Mouse (Mus musculus): Measurements from ENCODE around the gene Hoxa5.

GRCm38 (mm10) chr6:52212556-52213118 lies 8.2 kb upstream of the Hoxa5 start:
- TF ChIP-seq MAX (IDR thresholded peaks at IDR 0.05; ENCODE audit: low read depth), result no peak
- peak; percentile 68 for TF ChIP-seq POLR2A (IDR thresholded peaks at IDR 0.05; ENCODE audit: insufficient read length, low read depth)
- no peak for TF ChIP-seq TCF12 (IDR thresholded peaks at IDR 0.05; ENCODE audit: insufficient read depth, poor library complexity, severe bottlenecking)
- no peak for TF ChIP-seq CEBPB (IDR thresholded peaks at IDR 0.05; ENCODE audit: insufficient read depth, poor library complexity, severe bottlenecking)
- no peak for TF ChIP-seq REST (IDR thresholded peaks at IDR 0.05; ENCODE audit: insufficient read depth, insufficient read length)
- peak; percentile 57 for TF ChIP-seq POLR2AphosphoS2 (IDR thresholded peaks at IDR 0.05; ENCODE audit: insufficient read length, low read depth)
- TF ChIP-seq MYOG (IDR thresholded peaks at IDR 0.05; ENCODE audit: control insufficient read depth in 1 of 3, insufficient read depth in 1 of 3, insufficient read length in 2 of 3, low read depth in 2 of 3), result no peak
- TF ChIP-seq E2F4 (IDR thresholded peaks at IDR 0.05; ENCODE audit: insufficient read depth), result no peak
- no peak for TF ChIP-seq USF1 (IDR thresholded peaks at IDR 0.05; ENCODE audit: low read depth)
- TF ChIP-seq MYOD1 (IDR thresholded peaks at IDR 0.05; ENCODE audit: control insufficient read depth in 1 of 3, insufficient read length in 2 of 3, low read depth in 2 of 3), result no peak
- no peak for TF ChIP-seq TCF3 (IDR thresholded peaks at IDR 0.05; ENCODE audit: insufficient read length, low read depth)
- no peak for TF ChIP-seq SRF (IDR thresholded peaks at IDR 0.05; ENCODE audit: control insufficient read depth, insufficient read length, low read depth)
